Mouse (Mus musculus) frontal cortex, adult 2 months (tissue): ENCODE data around the gene Lrrc26. TPM values are rescaled to one million over a fixed set of nuclear protein-coding genes. Genes with fewer than 3 reads are reported as not detected.

Experiments used
- DNase-seq, 2 experiments: peaks; one replicate each; pipeline ENCODE4 v3.0.0; 2022; ENCODE audit warnings: low spot score in 1 of 2; ENCODE audit errors: extremely low spot score in 1 of 2
- polyA plus RNA-seq: library from polyadenylated mRNA; depleted of rRNA; stranded (reverse); fragments of >200 nt; gene quantifications from 2 replicates; pipeline ENCODE4 v1.2.3, GENCODE M21; 2012

The Lrrc26 gene
- polyA plus RNA-seq, 1 experiment: not detected

DNA sequence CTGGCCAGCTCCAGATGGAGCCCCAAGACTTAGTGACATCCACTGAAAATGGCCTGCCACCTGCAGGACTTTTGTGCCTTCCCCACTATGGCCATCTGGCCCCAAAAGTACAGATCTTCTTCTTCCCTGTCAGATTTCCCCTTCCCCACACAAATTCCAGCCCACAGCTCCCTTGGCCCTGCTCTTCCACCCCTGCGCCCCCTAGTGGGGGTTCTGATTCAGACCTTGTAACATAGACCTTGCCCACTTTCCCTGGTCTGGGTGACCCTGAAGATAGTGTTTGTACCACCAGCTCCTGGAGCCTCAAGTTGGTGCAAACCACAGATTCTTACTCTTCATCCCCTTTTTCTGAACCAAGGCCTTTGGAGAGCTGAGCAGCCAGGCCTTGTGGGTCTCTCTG lies 3.1 kb downstream of the Lrrc26 start:
- peak in 1 of 2 experiments; percentile 81 for DNase-seq

DNA sequence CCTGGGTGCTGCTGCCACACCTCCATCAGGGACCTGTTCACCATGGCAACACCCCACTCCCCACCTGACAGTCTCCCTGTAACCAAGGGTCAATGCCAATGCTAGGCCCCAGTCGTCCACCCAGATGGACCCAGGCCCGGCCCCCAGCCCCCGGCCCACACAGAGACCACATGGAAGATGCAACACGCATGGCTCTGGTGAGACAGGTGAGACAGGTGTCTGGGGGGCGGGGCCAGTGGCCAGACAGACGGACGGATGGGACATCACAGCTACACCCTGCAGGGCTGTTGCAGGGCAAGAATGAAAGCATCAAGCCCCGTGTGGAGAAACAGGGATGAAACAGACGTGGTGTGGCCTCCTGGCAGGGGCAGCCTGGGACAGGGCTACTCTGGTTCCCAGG lies 4.0 kb downstream of the Lrrc26 start:
- no peak for DNase-seq

DNA sequence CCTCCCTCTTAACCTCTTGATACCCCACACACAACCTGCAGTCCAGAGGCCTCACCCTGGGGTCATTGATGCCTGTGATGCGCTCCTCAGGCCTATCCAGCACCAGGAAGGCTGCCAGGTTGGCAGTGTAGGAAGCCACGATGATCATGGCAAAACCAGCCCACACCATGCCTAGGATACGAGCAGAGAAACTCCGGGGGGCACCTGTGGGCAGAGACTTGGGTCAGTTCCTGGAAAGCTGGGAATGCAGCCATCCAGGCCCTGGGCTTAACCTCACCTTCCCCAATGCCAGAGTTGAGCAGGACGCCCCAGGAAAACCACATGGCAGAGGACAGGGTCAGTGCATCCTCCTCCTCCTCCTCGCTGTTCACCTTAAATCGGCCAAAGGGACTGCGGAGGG lies 7.4 kb downstream of the Lrrc26 start:
- DNase-seq: no peak

DNA sequence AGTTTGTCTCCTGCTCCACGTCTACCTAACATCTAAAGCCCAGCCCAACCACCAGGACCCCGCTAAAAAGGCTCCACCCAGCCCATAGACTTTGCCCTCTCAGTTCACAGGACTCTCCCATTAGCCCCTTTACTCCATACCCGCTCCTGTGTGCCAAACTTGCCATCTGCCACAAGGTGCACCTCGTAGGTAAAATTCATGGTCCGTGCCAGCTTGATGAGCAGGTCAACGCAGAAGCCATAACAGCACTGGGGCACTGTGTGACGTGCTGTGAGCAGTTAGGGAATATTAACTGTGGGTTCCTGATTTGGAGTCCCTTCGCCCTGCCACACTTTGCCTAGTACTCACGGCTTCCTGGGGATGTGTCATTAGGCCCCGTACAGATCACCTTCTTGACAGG lies 8.3 kb downstream of the Lrrc26 start:
- DNase-seq: no peak

DNA sequence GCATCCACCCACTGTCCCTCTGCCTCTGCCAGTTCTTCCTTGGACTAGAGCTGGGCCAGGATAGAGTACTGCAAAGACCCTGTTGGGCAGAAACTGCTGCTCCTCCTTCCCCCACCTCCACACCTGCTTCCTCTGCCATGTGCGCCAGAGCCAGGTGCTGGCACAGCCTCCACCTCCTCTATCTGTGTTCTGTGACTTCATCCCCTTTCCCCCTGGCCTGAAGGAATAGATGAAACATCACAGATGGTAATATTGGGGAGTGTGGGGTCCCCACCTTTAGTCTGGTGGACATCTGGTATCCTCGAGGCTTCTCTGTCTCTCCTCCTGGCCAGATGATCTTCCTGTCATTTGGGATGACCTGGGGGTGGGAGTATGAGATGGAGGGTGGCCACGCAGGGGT lies 13.7 kb downstream of the Lrrc26 start:
- no peak for DNase-seq

DNA sequence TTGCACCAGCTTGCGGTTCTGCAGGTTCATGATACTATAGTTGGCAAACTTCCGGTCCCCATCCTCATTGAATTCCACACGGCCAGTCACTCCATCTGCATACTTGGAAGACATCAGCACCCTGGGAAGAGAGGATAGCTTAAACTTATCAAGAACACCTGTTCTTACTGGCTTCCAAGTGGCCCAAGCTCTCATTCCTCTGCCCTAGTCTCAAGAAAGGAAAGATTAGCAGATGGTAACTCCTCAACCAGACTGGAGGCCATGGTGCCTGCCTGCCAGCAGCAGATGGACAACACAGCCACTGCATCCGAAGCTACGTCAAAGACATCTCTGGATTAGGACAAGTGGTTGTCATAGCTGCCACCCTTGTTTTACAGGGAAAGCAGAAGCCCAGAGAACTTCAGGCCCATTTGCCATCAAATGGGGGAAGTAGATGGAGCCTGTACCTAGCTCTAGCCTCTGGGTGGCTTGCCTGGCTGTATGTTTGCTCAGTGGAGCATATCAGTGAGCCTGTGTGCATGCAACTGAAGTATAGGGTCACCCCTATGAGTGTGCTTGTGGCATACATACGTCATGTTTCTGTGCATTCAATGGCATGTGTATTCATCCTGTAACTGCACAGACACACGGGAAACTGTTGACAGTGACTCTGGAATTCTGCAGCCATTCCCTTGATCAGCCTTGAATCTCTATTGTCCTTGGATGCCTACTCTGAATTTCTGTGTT lies 14.4 kb downstream of the Lrrc26 start:
- no peak for DNase-seq

DNA sequence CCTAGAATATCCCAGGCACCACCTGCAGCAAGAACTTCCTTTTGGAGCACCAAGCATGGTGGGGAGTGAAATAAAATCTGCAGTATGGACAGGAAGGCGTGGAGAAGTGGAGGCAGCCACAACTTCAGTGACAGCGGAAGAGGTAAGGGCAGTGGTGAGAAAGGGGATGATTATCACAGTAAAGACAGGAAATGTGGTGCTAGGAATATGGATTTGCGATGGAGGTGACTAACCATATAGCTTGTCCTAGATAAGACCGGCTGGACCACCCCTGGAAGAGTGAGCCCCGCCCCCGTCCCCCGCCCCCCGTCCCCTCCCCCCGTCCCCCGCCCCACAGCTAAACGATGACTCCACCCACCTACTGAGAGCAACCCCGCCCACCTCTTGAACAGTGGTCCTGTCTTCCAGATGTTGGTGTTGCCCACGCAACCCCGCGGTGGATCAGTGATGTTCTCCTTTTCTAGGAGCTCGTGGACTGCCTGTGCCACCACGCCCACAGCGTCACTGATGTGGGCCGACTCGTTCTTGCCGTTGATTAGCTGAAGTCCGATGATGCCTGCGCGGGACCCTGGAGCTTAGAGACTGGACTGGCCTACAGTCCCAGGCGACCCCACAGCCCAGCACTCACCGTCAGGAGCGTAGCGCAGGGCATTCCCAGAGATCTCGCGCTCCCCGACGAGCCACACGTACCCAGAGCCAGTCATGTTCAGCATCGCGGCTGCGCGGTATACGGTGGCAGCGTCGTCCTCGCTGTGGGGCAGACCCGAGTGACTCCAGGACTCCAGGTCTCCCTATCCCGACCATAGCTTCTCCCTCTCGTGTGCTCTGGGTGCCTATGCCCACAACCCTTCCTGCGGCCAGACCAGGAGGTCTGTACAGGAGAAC lies 15.2 kb downstream of the Lrrc26 start:
- peak in 1 of 2 experiments; percentile 64 for DNase-seq

DNA sequence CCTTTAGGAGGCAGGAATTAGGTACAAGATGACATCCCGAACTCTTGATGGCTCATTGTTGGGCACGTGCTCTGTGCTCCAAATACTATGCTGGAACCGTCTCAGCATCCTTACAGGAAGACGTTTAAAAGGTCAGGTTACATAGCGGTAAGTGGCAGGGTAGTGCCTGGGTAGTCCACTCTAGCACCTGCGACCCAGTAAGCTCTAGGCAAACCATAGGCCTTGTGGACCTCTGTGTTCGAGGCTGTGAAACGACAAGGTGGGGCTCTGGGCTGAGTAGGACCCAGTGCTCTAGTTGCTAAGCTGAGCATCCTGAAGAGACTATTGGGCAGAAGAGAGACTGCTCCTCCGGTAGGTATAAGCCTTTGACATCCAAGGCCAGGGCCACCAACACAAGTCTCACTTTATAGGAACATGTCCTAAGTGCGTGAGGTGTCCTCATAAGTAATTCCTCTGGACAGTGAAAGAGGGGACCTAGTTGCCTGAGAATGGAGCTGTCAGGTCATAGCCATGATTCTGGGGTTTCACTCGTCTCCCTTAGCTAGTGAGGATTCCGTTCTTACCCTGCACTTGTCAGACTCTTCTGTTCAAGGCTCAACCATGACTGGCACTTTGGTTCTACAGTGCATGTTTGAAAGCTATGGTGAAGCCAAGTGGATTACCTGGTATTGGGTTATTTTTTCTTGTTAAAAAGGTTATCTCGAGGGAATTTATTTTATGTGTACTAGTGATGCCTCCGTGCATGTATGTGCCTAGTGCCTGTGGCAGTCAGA lies 16.1 kb downstream of the Lrrc26 start:
- DNase-seq: no peak

DNA sequence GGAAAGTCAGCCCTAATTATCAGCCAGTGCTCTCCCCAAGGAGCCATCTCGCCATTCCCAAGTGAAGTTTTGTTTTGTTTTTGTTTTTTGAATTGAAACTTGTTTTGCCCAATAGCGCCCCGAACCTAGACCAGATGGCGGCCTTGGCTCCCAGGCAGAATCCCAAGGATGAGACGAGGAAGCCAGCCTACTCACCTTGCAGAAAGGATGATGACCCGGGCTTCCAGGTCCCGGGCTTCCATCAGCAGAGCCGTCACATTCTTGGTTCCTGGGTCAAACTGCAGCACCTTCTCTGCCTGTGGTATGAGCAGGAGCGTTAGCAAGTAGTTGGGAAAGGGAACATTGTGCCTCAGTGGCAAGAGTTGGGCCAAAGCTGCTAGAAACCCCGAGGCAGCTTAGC lies 20.5 kb downstream of the Lrrc26 start:
- DNase-seq: no peak

DNA sequence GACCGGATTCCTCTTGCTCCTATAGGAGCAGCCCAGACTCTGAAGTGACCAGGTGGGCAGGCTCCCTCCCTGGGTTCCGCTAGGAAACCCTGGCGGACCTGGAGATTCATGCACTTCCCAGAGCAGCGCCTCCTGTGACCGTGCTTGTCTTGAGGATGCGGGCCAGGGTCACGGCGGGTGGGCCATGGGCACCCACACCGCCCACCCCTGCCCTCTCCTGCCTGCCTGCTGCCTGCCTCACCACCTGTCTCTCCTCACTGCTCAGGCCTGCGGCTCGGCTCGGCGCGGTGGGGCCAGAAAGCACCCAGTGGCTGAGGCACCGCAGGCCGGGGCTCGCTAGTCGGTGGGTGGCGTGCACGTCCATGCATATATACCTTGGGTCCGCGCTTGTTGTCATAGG lies 21.3 kb downstream of the Lrrc26 start:
- no peak for DNase-seq

DNA sequence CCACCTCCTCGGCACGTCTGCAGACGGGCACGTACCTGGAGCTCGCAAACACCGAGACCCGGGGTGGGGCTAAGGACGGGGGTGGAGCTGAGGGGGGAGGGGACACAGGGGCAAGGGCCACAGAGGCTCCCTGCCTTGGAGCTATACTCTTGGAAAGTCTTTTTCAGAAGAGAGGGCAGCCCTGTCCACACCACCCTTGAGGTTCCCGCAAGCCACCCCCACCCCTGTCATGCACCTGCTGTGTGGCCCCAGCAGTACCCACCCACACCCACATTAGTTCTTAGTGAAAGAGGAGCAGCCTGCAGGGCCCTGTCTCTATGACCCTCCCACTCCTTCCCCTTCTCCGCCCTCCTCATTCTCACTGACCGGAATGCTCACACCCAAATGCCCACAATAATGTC lies 21.8 kb downstream of the Lrrc26 start:
- DNase-seq: no peak

DNA sequence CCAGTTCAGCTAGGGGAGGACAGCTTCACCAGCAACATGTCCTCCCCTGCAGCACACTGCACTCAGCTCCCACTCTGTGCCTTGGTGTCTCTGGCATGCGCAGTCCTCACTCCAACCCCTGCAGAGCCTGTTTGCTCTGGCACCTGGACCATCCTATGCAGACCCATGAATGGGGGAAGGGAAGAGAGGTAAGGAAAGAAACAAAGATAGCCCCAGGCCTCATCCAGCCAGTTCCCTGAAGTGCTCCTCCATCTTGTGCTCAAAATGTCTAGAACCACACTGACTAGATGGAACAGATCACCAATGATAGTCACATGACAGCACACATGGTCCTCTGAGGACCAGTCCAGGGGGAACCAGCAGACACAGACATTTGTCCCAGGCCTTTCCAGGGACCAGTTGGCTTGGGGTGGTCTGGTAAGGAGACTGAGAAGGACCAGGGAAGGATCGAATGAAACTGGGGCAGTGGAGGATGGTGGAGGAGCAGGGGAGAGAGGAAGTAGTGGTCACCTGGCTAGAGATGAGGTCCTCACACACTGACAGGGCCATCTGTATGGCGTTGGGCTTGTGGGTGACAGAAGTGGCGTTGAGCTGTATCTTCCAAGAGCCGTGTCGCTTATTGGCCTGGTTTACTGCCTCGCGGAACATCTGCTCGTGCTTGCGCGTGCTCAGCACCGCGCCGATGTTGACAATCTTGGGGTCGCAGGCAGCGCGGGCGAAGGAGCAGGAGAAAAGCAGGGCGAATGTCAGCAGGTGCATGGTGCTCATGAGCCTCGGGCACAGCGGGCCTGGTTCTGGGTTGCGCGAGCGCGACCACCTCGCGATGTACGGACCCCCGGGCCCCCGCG lies 28.6 kb downstream of the Lrrc26 start:
- DNase-seq: peak in 1 of 2 experiments; percentile 75

DNA sequence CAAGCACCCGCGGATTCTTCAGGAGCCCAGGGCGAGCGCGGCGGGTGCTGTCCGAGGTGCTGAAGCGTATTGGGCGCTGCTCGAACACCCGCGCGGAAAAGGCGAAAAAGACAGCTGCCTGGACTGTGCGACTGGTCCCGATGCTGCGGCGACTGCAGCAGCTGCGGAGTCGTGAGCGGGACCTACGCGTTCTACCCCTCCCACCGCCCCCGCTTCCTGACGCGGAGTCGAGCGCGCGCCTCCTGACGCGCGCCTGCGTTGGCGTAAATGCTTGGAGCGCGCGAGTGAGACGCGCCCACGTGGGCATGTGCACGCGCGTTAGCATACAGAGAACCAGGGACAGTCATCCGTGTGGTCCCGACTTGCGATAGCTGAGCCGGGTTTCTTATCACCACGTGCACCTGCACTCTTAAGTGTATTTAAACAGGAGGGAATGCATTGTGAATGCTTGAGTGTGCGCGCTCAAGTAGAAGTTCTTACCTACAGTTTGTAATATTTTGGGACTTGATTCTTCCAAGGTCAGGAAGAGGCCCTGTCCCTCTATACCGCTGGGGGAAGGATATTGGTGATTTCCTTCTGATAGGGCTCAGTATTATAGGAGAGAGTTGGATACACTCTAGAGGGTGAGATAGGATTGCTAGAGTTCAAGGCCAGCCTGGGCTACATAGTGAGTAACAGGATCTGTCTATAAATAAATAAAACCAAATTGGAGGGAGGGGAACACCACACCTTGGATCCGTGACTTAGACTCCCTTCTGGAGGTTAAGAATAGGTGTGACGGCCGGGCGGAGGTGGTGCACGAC lies 29.5 kb downstream of the Lrrc26 start, which contains the start of gene Grin1:
TSS of gene Grin1 (minus strand) at position 217 of the 803 bp plus-strand sequence.
- peak; percentile 85 to 93 for DNase-seq

DNA sequence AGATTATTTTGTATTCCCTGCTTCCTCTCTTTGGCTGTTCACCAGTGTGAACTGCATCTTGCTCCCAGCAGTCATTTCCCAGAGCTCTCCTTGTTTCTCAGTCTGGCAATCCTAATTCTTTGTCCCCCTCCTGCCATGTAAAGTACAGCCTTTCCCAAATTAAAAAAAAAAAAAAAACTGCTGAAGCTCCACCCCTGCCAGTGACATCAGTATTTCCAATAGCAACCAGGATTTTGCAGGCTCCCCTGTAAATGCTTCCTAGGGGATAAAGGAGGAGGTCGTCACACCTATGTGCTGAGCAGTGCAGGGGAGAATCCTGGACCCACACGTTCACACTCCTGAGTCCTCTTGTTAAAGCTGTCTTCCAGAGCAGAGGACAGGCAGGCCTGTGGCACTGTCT lies 30.4 kb downstream of the Lrrc26 start:
- DNase-seq: no peak

DNA sequence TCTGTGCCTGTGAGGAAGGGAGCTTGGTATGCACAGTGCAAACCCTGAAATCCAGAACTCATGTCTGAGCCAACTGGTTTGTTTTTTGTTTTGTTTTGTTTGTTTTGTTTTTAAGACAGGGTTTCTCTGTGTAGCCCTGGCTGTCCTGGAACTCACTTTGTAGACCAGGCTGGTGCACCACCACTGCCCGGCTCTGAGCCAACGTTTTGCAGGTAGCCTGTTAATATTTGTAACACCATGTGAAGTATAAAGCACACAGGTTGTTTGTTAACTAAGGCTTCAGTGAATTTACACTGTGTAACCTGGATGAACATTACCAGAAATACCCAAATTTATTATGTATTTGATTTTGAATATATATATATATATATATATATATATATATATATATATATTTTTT lies 36.3 kb downstream of the Lrrc26 start:
- DNase-seq: no peak

DNA sequence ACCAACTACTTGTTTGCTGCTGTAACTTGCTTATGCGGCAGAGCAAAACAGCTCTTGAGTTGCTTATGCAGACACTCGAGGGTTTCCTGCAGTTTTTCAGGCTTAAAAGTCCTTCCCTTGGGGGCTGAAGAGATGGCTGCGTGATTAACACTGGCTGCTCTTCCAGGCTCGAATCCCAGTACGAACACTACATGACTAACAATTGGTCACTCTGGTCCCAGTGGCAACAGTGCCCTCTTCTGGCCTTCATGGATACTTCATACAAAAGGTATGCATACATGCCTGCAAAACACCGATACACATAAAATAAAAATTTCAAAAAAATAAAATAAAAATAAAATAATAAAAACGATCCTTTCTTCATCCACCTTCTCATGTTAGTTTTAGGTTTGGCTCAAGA lies 38.7 kb downstream of the Lrrc26 start:
- peak in 1 of 2 experiments; percentile 64 for DNase-seq

DNA sequence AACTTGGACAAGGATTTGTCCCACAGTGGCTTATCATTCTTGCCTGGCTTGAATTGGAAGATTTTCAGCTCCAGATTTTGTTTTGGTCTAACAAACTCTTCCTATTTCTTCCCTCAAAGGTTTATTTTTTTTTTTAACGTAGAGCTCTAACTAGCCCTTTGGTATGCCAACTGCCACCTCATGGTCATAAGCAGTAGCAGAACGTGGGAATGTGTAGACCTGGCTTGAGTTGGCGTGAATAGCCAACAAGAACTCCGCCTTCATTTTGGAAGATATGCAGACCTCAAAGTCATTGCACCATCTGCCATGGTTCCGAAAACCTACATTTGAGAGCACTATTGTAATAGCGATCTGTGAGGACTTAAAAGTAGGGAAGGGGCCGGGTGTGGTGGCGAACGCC lies 41.8 kb downstream of the Lrrc26 start:
- no peak for DNase-seq

DNA sequence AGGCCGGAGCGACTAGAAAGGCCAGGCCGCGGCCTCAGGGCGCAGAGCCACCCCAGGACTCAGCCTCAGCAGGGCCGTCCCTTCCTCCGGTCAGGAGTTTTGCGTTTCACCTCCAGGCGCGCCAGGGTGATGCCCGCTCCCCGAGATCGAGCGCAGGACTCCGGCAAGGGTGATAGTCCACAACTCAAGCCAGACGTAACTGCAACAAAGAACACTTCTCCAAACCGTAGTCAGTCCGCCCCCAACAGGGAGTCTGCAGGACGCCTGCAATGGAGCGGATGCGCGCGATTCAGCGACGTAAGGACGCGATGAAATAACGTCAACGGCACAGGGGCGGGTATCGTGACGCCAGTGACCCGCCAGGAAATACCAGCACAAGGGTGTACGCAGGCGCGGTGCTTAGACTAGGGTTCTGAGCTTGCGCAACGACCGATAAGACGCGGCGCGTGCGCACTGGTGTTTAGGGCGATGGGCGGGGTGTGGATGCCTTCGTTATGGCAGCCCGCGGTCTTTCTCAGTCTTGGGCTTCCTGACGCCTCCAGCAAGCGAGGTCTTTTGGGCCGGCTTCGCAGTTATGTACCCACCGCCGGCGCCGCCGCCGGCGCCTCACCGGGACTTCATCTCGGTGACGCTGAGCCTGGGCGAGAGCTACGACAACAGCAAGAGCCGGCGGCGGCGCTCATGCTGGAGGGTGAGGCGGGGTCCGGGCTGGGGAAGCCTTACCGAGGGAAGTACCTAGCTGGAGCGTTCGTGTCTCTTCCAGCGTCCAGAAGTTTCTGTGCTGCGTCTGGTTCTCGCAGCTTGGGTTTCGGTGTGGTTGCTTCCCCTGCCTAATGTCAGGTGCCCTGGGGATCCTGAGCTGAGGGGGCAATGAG lies 42.8 kb downstream of the Lrrc26 start, which contains the start of gene Man1b1:
TSS of gene Man1b1 (plus strand) at position 53 of the 875 bp plus-strand sequence.
- DNase-seq: peak; percentile 98 to 100
